Mouse (Mus musculus): Measurements from ENCODE around the gene Creb1. TPM values are rescaled to one million over a fixed set of nuclear protein-coding genes. Genes with fewer than 3 reads are reported as not detected.

Creb1 gene
- polyA plus RNA-seq, 1 experiment from 2014 or later: 8.6 TPM

GRCm38 (mm10) chr1:64618226-64618625 lies 85.8 kb downstream of the Creb1 start:
- 25% methylated on average over 3 of the region's 3 CpGs for WGBS
- TF ChIP-seq CTCF (IDR thresholded peaks at IDR 0.05; ENCODE audit: low read depth): no peak
- H3K9ac ChIP-seq (ENCODE audit: low read depth, low read length): no peak overlapping the region
- no peaks in the 10 kb centered on the region for H3K27me3 ChIP-seq (replicated peaks; ENCODE audit: control insufficient read depth, insufficient read depth, low read length)
- peak overlapping the region; percentile 91; the same call in 1 of the 2 replicates for H3K27ac ChIP-seq (ENCODE audit: low read depth, low read length)
- peak overlapping the region; percentile 65 for H3K4me3 ChIP-seq (ENCODE audit: low read depth, low read length)
- H3K36me3 ChIP-seq (ENCODE audit: control insufficient read depth, insufficient read depth): no peaks in the 10 kb centered on the region
- no peaks in the 10 kb centered on the region for H3K9me3 ChIP-seq (ENCODE audit: control insufficient read depth)
- H3K4me2 ChIP-seq (replicated peaks; ENCODE audit: low read depth): peak overlapping the region; percentile 75
- ATAC-seq: no peak
- no peaks in the 10 kb centered on the region for H3K4me1 ChIP-seq (replicated peaks; ENCODE audit: control insufficient read depth, insufficient read depth, low read length)

- no peak overlapping the region for H3K4me3 ChIP-seq (ENCODE audit: low read depth, low read length)
- H3K27me3 ChIP-seq (replicated peaks; ENCODE audit: control insufficient read depth, insufficient read depth, low read length): no peaks in the 10 kb centered on the region
- H3K9ac ChIP-seq (ENCODE audit: low read depth, low read length): no peak overlapping the region
- 79% methylated on average over 5 of the region's 5 CpGs for whole genome bisulfite sequencing
- H3K27ac ChIP-seq (ENCODE audit: low read depth, low read length): no peak overlapping the region
- no peak for ATAC-seq
- H3K36me3 ChIP-seq (ENCODE audit: control insufficient read depth, insufficient read depth): no peaks in the 10 kb centered on the region
- H3K4me1 ChIP-seq (replicated peaks; ENCODE audit: control insufficient read depth, insufficient read depth, low read length): no peaks in the 10 kb centered on the region
- no peaks in the 10 kb centered on the region for H3K9me3 ChIP-seq (ENCODE audit: control insufficient read depth)
- no peak overlapping the region for H3K4me2 ChIP-seq (replicated peaks; ENCODE audit: low read depth)
- TF ChIP-seq CTCF (IDR thresholded peaks at IDR 0.05; ENCODE audit: low read depth): no peak
Measured at GRCm38 (mm10) chr1:64621116-64621515, 88.7 kb downstream of the Creb1 start.

DNA sequence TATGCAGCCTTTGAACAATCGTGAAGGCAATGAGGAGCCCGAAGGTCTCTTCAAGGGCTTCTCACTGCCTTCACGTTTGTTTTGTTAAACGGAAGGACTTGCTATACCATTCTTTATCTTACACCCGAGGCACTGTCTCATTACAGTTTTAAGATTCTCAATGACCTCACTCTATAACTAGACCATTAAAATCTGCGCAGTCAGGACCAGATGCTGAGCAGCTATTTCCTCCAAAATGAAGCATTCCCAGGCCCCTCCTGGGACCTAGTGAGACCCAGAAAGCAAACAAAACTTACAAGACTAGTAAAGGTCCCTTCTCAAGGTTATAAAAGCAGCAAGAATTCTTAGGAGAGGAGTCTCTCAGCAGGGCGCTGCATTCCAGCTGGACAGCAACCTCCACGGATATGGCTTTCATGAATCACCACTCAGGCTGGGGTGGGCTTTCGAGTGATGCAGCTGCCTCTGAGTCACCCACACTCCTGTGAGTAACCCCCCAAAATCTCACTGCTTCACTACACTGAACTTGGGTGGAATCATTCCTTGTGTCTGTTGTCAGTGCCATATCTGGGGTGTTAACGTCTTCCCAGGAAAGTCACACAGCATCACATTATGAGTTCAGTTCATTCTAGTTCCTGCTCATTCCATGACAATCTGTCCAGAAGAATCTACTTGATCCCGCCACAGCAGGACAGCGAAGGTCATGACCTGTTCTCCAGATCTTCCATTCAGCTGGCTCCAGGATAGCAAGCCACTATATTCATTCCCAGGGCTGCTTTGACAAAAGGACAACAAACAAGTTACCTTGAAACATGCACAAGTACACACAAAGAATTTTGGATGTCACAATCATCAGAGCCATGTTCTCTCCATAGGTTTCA lies 91.4 kb downstream of the Creb1 start:
- WGBS: 58% methylated on average over 12 of the region's 12 CpGs

GRCm38 (mm10) chr1:64625214-64625613 lies 92.8 kb downstream of the Creb1 start:
- no peak for ATAC-seq
- Histone ChIP-seq H3K27me3 (replicated peaks; ENCODE audit: control insufficient read depth, insufficient read depth, low read length) (no peaks in the 10 kb centered on the region), H3K36me3 (ENCODE audit: control insufficient read depth, insufficient read depth) (no peaks in the 10 kb centered on the region), H3K4me1 (replicated peaks; ENCODE audit: control insufficient read depth, insufficient read depth, low read length) (no peaks in the 10 kb centered on the region), H3K4me3 (ENCODE audit: low read depth, low read length) (no peak overlapping the region), H3K4me2 (replicated peaks; ENCODE audit: low read depth) (no peak overlapping the region), H3K9ac (ENCODE audit: low read depth, low read length) (no peak overlapping the region), H3K9me3 (ENCODE audit: control insufficient read depth) (no peaks in the 10 kb centered on the region), H3K27ac (ENCODE audit: low read depth, low read length) (no peak overlapping the region)
- TF ChIP-seq CTCF (IDR thresholded peaks at IDR 0.05; ENCODE audit: low read depth): no peak

More for the DNA sequence above, 91.4 kb downstream of the Creb1 start:
- TF ChIP-seq CTCF (IDR thresholded peaks at IDR 0.05; ENCODE audit: low read depth): no peak
- H3K4me3 ChIP-seq (ENCODE audit: low read depth, low read length): no peak overlapping the region
- no peak for ATAC-seq
- no peak overlapping the region for H3K9ac ChIP-seq (ENCODE audit: low read depth, low read length)
- H3K36me3 ChIP-seq (ENCODE audit: control insufficient read depth, insufficient read depth): no peaks in the 10 kb centered on the region
- H3K4me1 ChIP-seq (replicated peaks; ENCODE audit: control insufficient read depth, insufficient read depth, low read length): no peaks in the 10 kb centered on the region
- H3K27me3 ChIP-seq (replicated peaks; ENCODE audit: control insufficient read depth, insufficient read depth, low read length): no peaks in the 10 kb centered on the region
- H3K4me2 ChIP-seq (replicated peaks; ENCODE audit: low read depth): no peak overlapping the region
- no peak overlapping the region for H3K27ac ChIP-seq (ENCODE audit: low read depth, low read length)
- no peaks in the 10 kb centered on the region for H3K9me3 ChIP-seq (ENCODE audit: control insufficient read depth)

DNA sequence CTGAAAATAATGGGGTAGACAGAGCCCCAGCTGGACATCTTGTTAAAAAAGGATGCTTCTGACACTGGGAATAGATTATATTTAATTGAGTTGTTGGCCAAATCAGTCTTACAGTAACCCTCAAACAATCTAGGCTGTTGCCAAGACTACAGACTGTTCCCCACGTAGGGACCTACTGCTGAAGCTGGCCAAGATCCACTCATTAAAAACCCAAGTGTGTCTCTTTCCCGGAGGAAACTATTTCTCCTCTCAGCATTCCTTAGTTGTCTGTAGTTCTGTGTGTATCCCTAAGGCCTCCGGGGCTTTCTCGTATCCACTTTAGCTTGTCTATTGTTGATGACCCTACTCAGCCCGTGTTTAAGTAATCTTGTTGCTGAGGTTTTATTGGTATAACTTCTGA lies 99.1 kb downstream of the Creb1 start:
- Histone ChIP-seq H3K4me1 (replicated peaks; ENCODE audit: control insufficient read depth, insufficient read depth, low read length) (0 out of 2 replicates have a peak, but pooled peaks cover 3% of the 10 kb centered on the region), H3K4me3 (ENCODE audit: low read depth, low read length) (no peak overlapping the region), H3K4me2 (replicated peaks; ENCODE audit: low read depth) (no peak overlapping the region), H3K27me3 (replicated peaks; ENCODE audit: control insufficient read depth, insufficient read depth, low read length) (no peaks in the 10 kb centered on the region), H3K36me3 (ENCODE audit: control insufficient read depth, insufficient read depth) (no peaks in the 10 kb centered on the region), H3K9me3 (ENCODE audit: control insufficient read depth) (no peaks in the 10 kb centered on the region), H3K9ac (ENCODE audit: low read depth, low read length) (no peak overlapping the region), H3K27ac (ENCODE audit: low read depth, low read length) (no peak overlapping the region)
- ATAC-seq: no peak
- 53% methylated on average over 5 of the region's 5 CpGs for WGBS
- no peak for TF ChIP-seq CTCF (IDR thresholded peaks at IDR 0.05; ENCODE audit: low read depth)

GRCm38 (mm10) chr1:64633237-64633636 lies 100.8 kb downstream of the Creb1 start:
- no peak overlapping the region for H3K9ac ChIP-seq (ENCODE audit: low read depth, low read length)
- no peaks in the 10 kb centered on the region for H3K9me3 ChIP-seq (ENCODE audit: control insufficient read depth)
- H3K36me3 ChIP-seq (ENCODE audit: control insufficient read depth, insufficient read depth): no peaks in the 10 kb centered on the region
- ATAC-seq: no peak
- no peak overlapping the region for H3K4me3 ChIP-seq (ENCODE audit: low read depth, low read length)
- no peaks in the 10 kb centered on the region for H3K27me3 ChIP-seq (replicated peaks; ENCODE audit: control insufficient read depth, insufficient read depth, low read length)
- no peak for TF ChIP-seq CTCF (IDR thresholded peaks at IDR 0.05; ENCODE audit: low read depth)
- no peak overlapping the region for H3K27ac ChIP-seq (ENCODE audit: low read depth, low read length)
- H3K4me2 ChIP-seq (replicated peaks; ENCODE audit: low read depth): no peak overlapping the region
- H3K4me1 ChIP-seq (replicated peaks; ENCODE audit: control insufficient read depth, insufficient read depth, low read length): 0 out of 2 replicates have a peak, but pooled peaks cover 3% of the 10 kb centered on the region
- WGBS: 63% methylated on average over 3 of the region's 3 CpGs

Measured in intestine, postnatal 0 days (tissue).